Mouse (Mus musculus): Measurements from ENCODE around the gene Map2k7.

DNA sequence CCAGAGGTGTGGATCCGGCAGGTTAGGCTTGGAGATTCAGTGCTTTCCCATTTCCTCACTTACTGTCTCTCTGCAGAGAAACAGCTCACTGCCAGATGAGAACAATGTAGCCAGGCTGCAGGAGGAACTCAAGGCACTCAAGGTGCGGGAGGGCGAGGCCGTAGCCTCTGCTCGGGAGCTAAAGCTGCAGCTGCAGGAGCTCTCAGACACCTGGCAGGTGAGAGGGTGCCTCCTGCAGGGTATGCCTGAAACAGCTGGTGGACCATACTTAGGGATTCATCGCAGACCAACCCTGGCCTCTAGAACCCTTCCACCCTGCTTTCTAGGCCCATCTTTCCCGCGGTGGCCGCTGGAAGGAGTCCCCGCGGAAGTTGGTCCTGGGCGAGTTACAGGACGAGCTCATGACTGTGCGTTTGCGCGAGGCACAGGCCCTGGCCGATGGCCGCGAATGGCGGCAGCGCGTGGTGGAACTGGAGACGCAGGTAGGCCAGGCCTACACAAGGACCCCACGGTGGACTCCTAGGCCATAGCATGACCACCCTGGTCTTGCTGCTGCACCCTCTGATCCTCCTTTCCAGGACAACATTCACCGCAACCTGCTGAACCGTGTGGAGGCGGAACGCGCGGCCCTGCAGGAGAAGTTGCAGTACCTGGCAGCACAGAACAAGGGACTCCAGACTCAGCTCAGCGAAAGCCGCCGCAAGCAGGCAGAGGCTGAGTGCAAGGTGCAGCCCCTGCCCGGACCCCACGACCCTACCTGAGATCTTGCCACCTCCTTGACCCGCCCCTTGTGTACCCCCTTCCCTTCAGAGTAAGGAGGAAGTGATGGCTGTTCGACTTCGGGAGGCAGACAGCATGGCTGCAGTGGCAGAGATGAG, 33.1 kb upstream of the Map2k7 start:
- TF ChIP-seq CTCF (IDR thresholded peaks at IDR 0.05 in 2 of 3, conservative IDR thresholded peaks at IDR 0.05 in 1 of 3; ENCODE audit: control insufficient read depth in 1 of 3, insufficient read depth in 1 of 3, low read depth in 2 of 3, low read length in 3 of 3, poor library complexity in 1 of 3, severe bottlenecking in 1 of 3) (no peak), POLR2AphosphoS5 (IDR thresholded peaks at IDR 0.05; ENCODE audit: borderline replicate concordance, low read depth, low read length) (no peak), KAT2A (conservative IDR thresholded peaks at IDR 0.05; ENCODE audit: low read depth, low read length) (no peak), GATA1 (IDR thresholded peaks at IDR 0.05; ENCODE audit: low read depth, low read length) (no peak), SIN3A (IDR thresholded peaks at IDR 0.05; ENCODE audit: low read length) (no peak), POLR2A (IDR thresholded peaks at IDR 0.05; ENCODE audit: control insufficient read depth in 1 of 2, insufficient read depth in 1 of 2, low read depth in 1 of 2, low read length in 2 of 2, poor library complexity in 1 of 2) (no peak)
